Mouse (Mus musculus) forebrain, embryonic 14.5 days (tissue): ENCODE measurements around the gene Nt5c1b. TPM values are rescaled to one million over a fixed set of nuclear protein-coding genes. Genes with fewer than 3 reads are reported as not detected.

Experiments
- ATAC-seq: fragments of 200-750 bp; cut with Nextera tagmentation; 2 replicates; pipeline ENCODE4 v1.8.0; 2017; ENCODE audit warnings: mild to moderate bottlenecking, moderate library complexity
- DNase-seq: peaks from one replicate; pipeline ENCODE4 v3.0.0-alpha.2; 2015; ENCODE audit warnings: low spot score
- H3K27ac ChIP-seq: fragments of 300-500 bp; sonication (generic); 2 replicates; pipeline ENCODE4 v1.5.1; 2014; ENCODE audit warnings: low read depth, mild to moderate bottlenecking, control low read depth, low read length, moderate library complexity
- H3K27me3 ChIP-seq: fragments of 300-500 bp; sonication (generic); replicated peaks from 2 replicates; pipeline ENCODE4 v1.6.1; 2014; ENCODE audit warnings: low read length, control low read depth, mixed read lengths; ENCODE audit not compliant: control insufficient read depth, insufficient read depth
- H3K36me3 ChIP-seq: fragments of 300-500 bp; sonication (generic); 2 replicates; pipeline ENCODE4 v1.6.1; 2014; ENCODE audit warnings: low read length, control low read depth; ENCODE audit not compliant: control insufficient read depth, insufficient read depth
- H3K4me1 ChIP-seq: fragments of 300-500 bp; sonication (generic); 2 replicates; pipeline ENCODE4 v1.6.1; 2014; ENCODE audit warnings: antibody characterized with exemption, low read length, control low read depth; ENCODE audit not compliant: control insufficient read depth, insufficient read depth
- H3K4me2 ChIP-seq: fragments of 300-500 bp; sonication (generic); 2 replicates; pipeline ENCODE4 v1.6.1; 2014; ENCODE audit warnings: mild to moderate bottlenecking, control low read depth, low read length
- H3K4me3 ChIP-seq: fragments of 300-500 bp; sonication (generic); 2 replicates; pipeline ENCODE4 v1.5.1; 2014; ENCODE audit warnings: low read depth, low read length, control low read depth
- H3K9ac ChIP-seq: fragments of 300-500 bp; sonication (generic); 2 replicates; pipeline ENCODE4 v1.6.1; 2014; ENCODE audit warnings: mild to moderate bottlenecking, low read length, control low read depth, moderate library complexity
- H3K9me3 ChIP-seq: fragments of 300-500 bp; sonication (generic); replicated peaks from 2 replicates; pipeline ENCODE4 v1.6.1; 2016; ENCODE audit warnings: low read length, control low read depth, mixed read lengths; ENCODE audit not compliant: control insufficient read depth
- WGBS: fragments of 180-500 bp; shearing (Covaris S2); extraction: QIAGEN DNeasy Blood & Tissue Kit; methylation state at CpG from one replicate; pipeline ENCODE4 v1.1.7; 2014; 5-methylcytosine and 5-hydroxymethylcytosine counted together
- polyA plus RNA-seq: library from polyadenylated mRNA; unstranded; fragments of >200 nt; fragmentation: Nextera tagmentation; extraction: Ambion mirVana; gene quantifications from 2 replicates; pipeline ENCODE4 v1.2.1, GENCODE M21; 2014

Gene Nt5c1b
- polyA plus RNA-seq, 1 experiment from 2014 or later: not detected

DNA sequence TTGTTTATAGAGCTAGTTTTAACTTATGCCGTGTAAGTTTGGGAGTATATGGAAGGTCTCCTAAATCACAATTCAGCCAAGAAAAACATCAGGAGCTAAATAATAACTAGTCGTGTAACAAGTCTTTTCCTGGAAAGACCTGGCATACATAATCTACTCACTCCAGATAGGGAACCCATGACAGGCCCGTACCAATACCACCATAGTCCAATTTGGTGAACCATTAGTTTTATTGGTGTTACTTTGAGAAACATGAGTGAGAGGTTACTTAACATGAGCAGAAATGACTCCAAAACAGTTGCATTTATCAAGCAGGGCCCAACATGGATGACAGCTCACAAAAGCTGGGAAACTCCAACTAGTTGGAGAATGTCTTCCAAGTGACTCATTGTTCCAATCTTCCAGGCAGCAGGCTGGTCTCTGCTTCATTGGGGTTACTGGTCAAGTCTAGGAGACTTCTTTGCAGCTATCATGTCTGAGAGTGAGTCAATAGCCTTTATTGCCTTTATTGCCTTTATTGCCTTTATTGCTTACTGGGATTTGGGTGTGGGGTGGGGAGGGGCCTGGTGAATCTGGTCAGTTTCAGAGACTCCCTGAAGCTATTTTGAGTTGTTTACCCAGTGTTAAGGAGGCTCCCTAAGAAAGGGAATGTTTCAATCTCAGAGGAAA is 40.9 kb downstream of the Nt5c1b start:
- 96% methylated on average over 3 of the region's 3 CpGs for WGBS

DNA sequence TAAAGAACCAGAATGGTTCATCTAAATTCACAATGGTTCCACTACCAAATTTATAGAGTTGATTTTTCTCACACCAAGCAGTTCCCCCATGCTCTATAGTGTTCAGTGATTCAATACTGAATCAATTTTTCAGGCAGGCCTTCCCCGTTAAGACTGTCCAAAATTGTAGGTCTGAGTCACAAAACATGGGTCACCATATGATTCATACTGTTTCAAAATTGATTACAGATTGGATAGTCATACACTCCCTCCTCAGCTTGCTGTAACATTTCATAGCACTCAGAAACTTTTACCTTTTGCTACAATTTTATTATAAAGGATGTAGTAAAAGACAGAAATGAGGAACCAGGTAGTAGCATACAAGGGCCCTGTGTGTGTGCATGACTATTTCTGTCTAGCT is 41.7 kb downstream of the Nt5c1b start:
- DNase-seq: no peak
- no peaks in the 10 kb centered on the region for H3K4me1 ChIP-seq
- no peak overlapping the region for H3K9ac ChIP-seq
- H3K4me3 ChIP-seq: no peak overlapping the region
- no peak for ATAC-seq
- no peaks in the 10 kb centered on the region for H3K9me3 ChIP-seq
- H3K4me2 ChIP-seq: no peak overlapping the region
- H3K27me3 ChIP-seq: no peaks in the 10 kb centered on the region
- no peaks in the 10 kb centered on the region for H3K36me3 ChIP-seq
- no peak overlapping the region for H3K27ac ChIP-seq
- WGBS: 97% methylated on average over 1 of the region's 1 CpGs

More for the DNA sequence above, 40.9 kb downstream of the Nt5c1b start:
- DNase-seq (no peak), ATAC-seq (no peak)
- Histone ChIP-seq H3K27me3 (no peaks in the 10 kb centered on the region), H3K27ac (no peak overlapping the region), H3K9me3 (no peaks in the 10 kb centered on the region), H3K4me1 (no peaks in the 10 kb centered on the region), H3K36me3 (no peaks in the 10 kb centered on the region), H3K4me3 (no peak overlapping the region), H3K4me2 (no peak overlapping the region), H3K9ac (no peak overlapping the region)

DNA sequence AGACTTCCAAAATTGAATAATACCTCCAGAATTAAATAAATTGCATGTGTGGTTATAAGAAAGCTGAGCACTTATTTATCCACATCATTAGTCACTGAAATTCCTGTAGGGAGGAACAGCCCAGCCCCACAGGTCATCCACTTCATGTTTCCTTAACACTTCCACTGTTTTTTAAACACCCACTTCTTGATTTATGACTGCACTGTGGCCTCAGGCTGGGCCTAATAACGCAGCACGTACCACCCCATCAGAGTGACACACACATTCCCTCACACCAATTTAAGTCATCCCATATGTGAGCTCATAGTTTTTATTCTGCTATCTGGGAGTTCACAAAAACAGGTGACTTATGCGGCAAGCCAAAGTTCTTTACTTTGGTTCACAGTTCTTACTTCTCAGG is 52.6 kb downstream of the Nt5c1b start:
- no peak overlapping the region for H3K4me3 ChIP-seq
- no peak for DNase-seq
- no peaks in the 10 kb centered on the region for H3K9me3 ChIP-seq
- no peaks in the 10 kb centered on the region for H3K4me1 ChIP-seq
- H3K36me3 ChIP-seq: no peaks in the 10 kb centered on the region
- no peak overlapping the region for H3K9ac ChIP-seq
- H3K4me2 ChIP-seq: no peak overlapping the region
- no peaks in the 10 kb centered on the region for H3K27me3 ChIP-seq
- 90% methylated on average over 3 of the region's 3 CpGs for WGBS
- no peak overlapping the region for H3K27ac ChIP-seq
- ATAC-seq: no peak

DNA sequence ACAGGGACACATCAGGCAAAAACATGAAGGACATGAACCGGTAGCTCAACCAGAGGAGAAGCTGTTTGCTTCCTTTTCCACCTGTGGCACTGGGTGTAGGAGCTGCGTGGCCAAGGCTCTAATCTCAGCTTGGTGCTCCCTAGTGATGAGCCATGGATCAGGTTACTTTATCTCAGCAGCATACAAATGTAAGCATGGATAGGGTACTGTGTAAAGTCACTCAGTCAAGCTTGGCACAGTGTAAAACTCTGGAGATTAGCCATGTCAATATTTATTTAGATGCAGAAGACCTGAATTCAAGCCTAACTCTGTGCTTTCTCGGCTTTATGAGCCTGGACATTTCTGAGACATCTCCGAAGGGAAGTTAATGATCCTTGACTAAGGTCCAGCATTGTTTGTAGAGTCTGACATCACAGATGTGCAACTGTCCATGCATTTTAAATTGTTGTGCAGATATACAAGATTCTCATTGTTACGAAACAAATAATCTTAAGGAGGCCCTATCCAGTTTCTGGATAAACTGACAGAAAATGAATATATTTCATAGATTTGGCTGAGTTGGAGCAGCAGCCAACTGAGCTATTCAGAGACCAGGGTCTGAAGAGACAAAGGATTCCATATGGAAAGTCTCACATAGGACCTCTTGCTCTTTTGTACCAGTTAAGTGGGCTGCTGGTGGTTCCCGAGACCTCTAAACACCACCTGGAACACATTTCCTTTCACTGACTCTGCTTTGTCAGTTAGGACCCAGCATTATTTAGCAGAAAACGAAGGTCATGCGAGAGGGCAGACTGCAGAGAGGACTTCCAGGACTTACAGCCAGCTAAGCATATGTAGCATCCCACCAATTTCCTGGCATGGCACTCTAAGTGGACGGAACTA is 56.5 kb downstream of the Nt5c1b start:
- Histone ChIP-seq H3K9ac (no peak overlapping the region), H3K4me3 (no peak overlapping the region), H3K27ac (no peak overlapping the region), H3K27me3 (no peaks in the 10 kb centered on the region), H3K4me2 (no peak overlapping the region), H3K9me3 (no peaks in the 10 kb centered on the region), H3K36me3 (no peaks in the 10 kb centered on the region), H3K4me1 (no peaks in the 10 kb centered on the region)
- DNase-seq (no peak), ATAC-seq (no peak)
- 73% methylated on average over 9 of the region's 9 CpGs for WGBS

DNA sequence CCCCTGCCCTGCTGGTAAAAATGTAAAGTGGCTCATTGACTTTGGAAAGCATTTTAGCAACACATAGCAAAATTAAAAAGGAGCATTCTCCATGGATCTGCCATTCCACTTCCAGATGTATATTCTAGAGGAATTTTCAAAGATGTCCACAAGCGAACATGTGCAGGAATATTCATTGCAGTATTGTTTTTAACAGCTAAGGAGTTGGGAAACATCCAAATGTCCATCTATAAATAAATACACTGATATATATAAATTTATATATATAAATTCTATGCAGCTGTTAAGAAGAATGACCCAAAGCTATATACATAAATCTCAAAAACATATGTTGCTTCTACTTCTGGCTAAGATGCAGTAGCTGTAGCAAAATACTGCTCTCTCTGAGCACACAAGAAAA is 61.2 kb downstream of the Nt5c1b start:
- Histone ChIP-seq H3K9me3 (no peaks in the 10 kb centered on the region), H3K27ac (no peak overlapping the region), H3K4me3 (no peak overlapping the region), H3K4me1 (no peaks in the 10 kb centered on the region), H3K27me3 (no peaks in the 10 kb centered on the region), H3K4me2 (no peak overlapping the region), H3K9ac (no peak overlapping the region), H3K36me3 (no peaks in the 10 kb centered on the region)
- no peak for ATAC-seq
- DNase-seq: no peak
- whole genome bisulfite sequencing: 87% methylated on average over 1 of the region's 1 CpGs

DNA sequence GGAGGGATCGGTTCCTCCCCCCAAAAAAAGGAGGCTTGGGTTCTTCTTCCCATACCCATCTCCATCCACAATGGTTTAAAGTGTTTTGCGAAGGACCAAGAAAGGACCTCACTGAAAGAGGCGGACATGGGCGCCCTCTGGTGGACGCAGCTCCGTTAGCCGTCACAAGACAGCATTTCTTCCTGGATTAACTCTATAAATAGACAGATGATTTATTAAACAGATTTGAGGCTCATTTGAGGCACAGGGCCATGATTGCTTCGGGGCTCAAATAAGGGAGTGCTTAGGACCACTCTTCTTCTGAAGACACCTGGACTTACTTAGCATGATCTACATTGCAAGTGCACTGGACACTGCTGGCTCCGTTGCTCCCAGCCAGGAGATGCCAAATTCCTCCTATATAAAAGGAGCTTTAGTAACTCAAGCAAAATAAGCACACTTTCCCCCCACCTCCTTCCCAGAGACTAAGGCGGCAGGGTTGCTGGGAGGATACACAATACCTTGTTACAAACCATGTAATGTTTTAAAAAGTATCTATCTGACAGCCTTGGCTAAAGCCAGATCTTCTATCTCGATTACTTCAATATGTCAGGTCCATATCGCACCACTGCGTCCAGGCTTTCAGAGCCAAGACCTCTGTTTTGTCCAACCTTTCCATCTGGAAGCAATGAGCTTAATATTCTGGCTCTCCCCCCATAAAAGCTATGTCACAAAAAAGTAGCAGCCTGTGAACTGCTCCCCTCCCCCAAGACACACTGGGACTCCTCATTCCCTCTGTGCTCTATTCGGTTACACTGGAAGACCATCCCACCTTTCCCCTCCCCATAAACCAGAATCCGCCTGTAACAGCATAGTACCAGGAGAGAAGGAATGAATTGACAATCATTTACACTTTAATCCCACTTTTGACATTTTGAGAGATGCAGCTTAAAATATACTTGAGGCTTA is 68.6 kb downstream of the Nt5c1b start:
- peak; percentile 78 for ATAC-seq

More for the DNA sequence above, 68.6 kb downstream of the Nt5c1b start:
- Histone ChIP-seq H3K9me3 (no peaks in the 10 kb centered on the region), H3K27ac (no peak overlapping the region), H3K9ac (no peak overlapping the region), H3K4me1 (no peaks in the 10 kb centered on the region), H3K27me3 (no peaks in the 10 kb centered on the region), H3K4me3 (no peak overlapping the region), H3K36me3 (no peaks in the 10 kb centered on the region), H3K4me2 (no peak overlapping the region)
- 31% methylated on average over 15 of the region's 15 CpGs for WGBS
- DNase-seq: peak; percentile 84

Other genes with a start within 250 kb of the Nt5c1b start
- gene Rdh14, start 20.8 kb downstream of the Nt5c1b start, polyA plus RNA-seq: 36.8 and 39.3 TPM in 2 replicates